Mouse (Mus musculus) heart, postnatal 0 days (tissue): ENCODE measurements around the gene Chrdl2.

ENCODE experiments used
- CTCF ChIP-seq: IDR thresholded peaks from 2 replicates; pipeline ENCODE4 v1.5.1; 2016; ENCODE audit warnings: antibody characterized with exemption, control low read depth, low read depth
- EP300 ChIP-seq: IDR thresholded peaks from 2 replicates; pipeline ENCODE4 v1.6.1; 2016; ENCODE audit warnings: antibody characterized with exemption, low read depth

DNA sequence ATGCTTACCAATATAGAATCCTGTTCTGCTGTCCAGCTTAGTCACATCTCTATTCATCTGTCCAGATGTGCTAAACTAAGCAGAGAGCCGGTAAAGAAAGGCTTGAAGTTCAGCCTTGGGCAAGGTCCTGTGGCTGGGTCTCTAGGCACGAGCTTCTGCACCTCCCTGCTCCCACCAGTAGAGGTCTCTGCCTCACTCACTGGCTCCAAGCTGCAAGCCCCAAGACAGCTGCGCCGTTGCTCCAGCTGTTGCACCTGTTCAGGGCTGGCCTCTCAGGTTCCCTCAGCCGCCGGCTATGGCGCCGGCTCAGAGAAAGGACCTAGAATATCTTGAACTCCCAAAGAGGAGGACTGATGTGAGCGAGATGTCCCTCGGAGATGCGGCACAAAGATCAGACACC is 3.7 kb downstream of the Chrdl2 start:
- peak; percentile 74 for TF ChIP-seq CTCF
- TF ChIP-seq EP300, result no peak
